Mouse (Mus musculus) CH12.LX (cell line): ENCODE results near the gene Pgf. TPM values are rescaled to one million over a fixed set of nuclear protein-coding genes. Genes with fewer than 3 reads are reported as not detected.

Experiments used
- DNase-seq: peaks from one replicate; pipeline ENCODE4 v3.0.0-alpha.2; 2013; ENCODE audit errors: extremely low read depth
- H3K27ac ChIP-seq: 2 replicates; pipeline ENCODE4 v1.5.1; 2012; ENCODE audit warnings: low read depth, mild to moderate bottlenecking, control low read depth, moderate library complexity; ENCODE audit not compliant: insufficient read depth
- H3K27me3 ChIP-seq: replicated peaks from 2 replicates; pipeline ENCODE3; 2012; ENCODE audit warnings: inconsistent platforms
- H3K36me3 ChIP-seq, 2 experiments: replicated peaks in 1 of 2; 2 replicates each; pipeline versions ENCODE3 to v1.6.1; 2012; ENCODE audit warnings: inconsistent platforms in 1 of 2, low read length in 1 of 2, mild to moderate bottlenecking in 1 of 2, mixed read lengths in 1 of 2, moderate library complexity in 1 of 2; ENCODE audit not compliant: control insufficient read depth in 1 of 2, insufficient read depth in 1 of 2
- H3K4me1 ChIP-seq, 2 experiments: 2 replicates each; pipeline ENCODE4 v1.6.1; 2012; ENCODE audit warnings: inconsistent platforms in 1 of 2, moderate library complexity in 1 of 2; ENCODE audit not compliant: insufficient read depth in 2 of 2, control insufficient read depth in 1 of 2
- H3K4me2 ChIP-seq: 2 replicates; pipeline ENCODE4 v1.6.1; 2012; ENCODE audit warnings: low read depth, mild to moderate bottlenecking, control low read depth; ENCODE audit not compliant: poor library complexity, insufficient read depth, severe bottlenecking
- H3K4me3 ChIP-seq, 3 experiments: fragments of 150-350 bp in 1 of 3; sonication (generic) in 1 of 3; replicated peaks in 1 of 3; 2 replicates each; pipeline versions ENCODE3 to v1.5.1; 2011 to 2012; ENCODE audit warnings: low read depth in 2 of 3, low read length in 2 of 3, mild to moderate bottlenecking in 2 of 3, moderate library complexity in 2 of 3, control low read depth in 1 of 3, improper control_type of control experiment in 1 of 3, inconsistent platforms in 1 of 3, mixed read lengths in 1 of 3; ENCODE audit not compliant: poor library complexity in 1 of 3
- H3K79me2 ChIP-seq: replicated peaks from 2 replicates; pipeline ENCODE4 v1.6.1; 2012; ENCODE audit warnings: mild to moderate bottlenecking, moderate library complexity; ENCODE audit not compliant: control insufficient read depth, poor library complexity, insufficient read depth, severe bottlenecking; ENCODE audit errors: extremely low read depth
- H3K9ac ChIP-seq: 2 replicates; pipeline ENCODE4 v1.6.1; 2012; ENCODE audit warnings: low read depth, mild to moderate bottlenecking, control low read depth, moderate library complexity; ENCODE audit not compliant: insufficient read depth
- H3K9me3 ChIP-seq: replicated peaks from 2 replicates; pipeline ENCODE3; 2012; ENCODE audit warnings: low read length, inconsistent platforms, mixed read lengths
- CHD2 ChIP-seq: IDR thresholded peaks from 2 replicates; pipeline ENCODE4 v1.6.1; 2011; ENCODE audit warnings: low read length, improper control_type of control experiment
- EP300 ChIP-seq: IDR thresholded peaks from 2 replicates; pipeline ENCODE4 v1.6.1; 2011; ENCODE audit warnings: low read length, improper control_type of control experiment
- ETS1 ChIP-seq: conservative IDR thresholded peaks from 2 replicates; pipeline ENCODE4 v1.6.1; 2012; ENCODE audit warnings: low read depth, mild to moderate bottlenecking, inconsistent platforms, low read length, improper control_type of control experiment, moderate library complexity
- IRF4 ChIP-seq: IDR thresholded peaks from 2 replicates; pipeline ENCODE4 v1.6.1; 2014; ENCODE audit warnings: low read depth, mild to moderate bottlenecking, inconsistent platforms, low read length, improper control_type of control experiment
- JUND ChIP-seq: conservative IDR thresholded peaks from 2 replicates; pipeline ENCODE4 v1.6.1; 2011; ENCODE audit warnings: low read depth, low read length, improper control_type of control experiment
- MAFK ChIP-seq: IDR thresholded peaks from 2 replicates; pipeline ENCODE4 v1.6.1; 2011; ENCODE audit warnings: low read length, improper control_type of control experiment; ENCODE audit not compliant: insufficient replicate concordance
- MEF2A ChIP-seq: IDR thresholded peaks from 2 replicates; pipeline ENCODE4 v1.6.1; 2014; ENCODE audit warnings: low read depth, mild to moderate bottlenecking, inconsistent platforms, low read length, improper control_type of control experiment, borderline replicate concordance
- NRF1 ChIP-seq: IDR thresholded peaks from 2 replicates; pipeline ENCODE4 v1.6.1; 2014; ENCODE audit warnings: low read depth, mild to moderate bottlenecking, inconsistent platforms, low read length, improper control_type of control experiment, moderate library complexity
- PAX5 ChIP-seq: IDR thresholded peaks from 2 replicates; pipeline ENCODE4 v1.6.1; 2012; ENCODE audit warnings: low read length, inconsistent platforms, mixed read lengths
- POLR2A ChIP-seq: IDR thresholded peaks from 2 replicates; pipeline ENCODE4 v1.6.1; 2011; ENCODE audit warnings: low read depth, mild to moderate bottlenecking, improper control_type of control experiment, low read length
- RAD21 ChIP-seq: IDR thresholded peaks from 2 replicates; pipeline ENCODE4 v1.6.1; 2011; ENCODE audit warnings: low read depth, mild to moderate bottlenecking, low read length, improper control_type of control experiment, moderate library complexity
- RCOR1 ChIP-seq: conservative IDR thresholded peaks from 2 replicates; pipeline ENCODE4 v1.6.1; 2012; ENCODE audit warnings: low read depth, mild to moderate bottlenecking, inconsistent platforms, low read length, improper control_type of control experiment
- SIN3A ChIP-seq: IDR thresholded peaks from 2 replicates; pipeline ENCODE4 v1.6.1; 2012; ENCODE audit warnings: low read length, improper control_type of control experiment, inconsistent platforms
- SMC3 ChIP-seq: IDR thresholded peaks from 2 replicates; pipeline ENCODE4 v1.6.1; 2011; ENCODE audit warnings: low read depth, low read length, improper control_type of control experiment
- TBP ChIP-seq: conservative IDR thresholded peaks from 2 replicates; pipeline ENCODE4 v1.6.1; 2011; ENCODE audit warnings: low read depth, low read length, improper control_type of control experiment
- USF1 ChIP-seq: IDR thresholded peaks from 2 replicates; pipeline ENCODE4 v1.6.1; 2014; ENCODE audit warnings: low read depth, mild to moderate bottlenecking, inconsistent platforms, low read length, improper control_type of control experiment
- ZC3H11A ChIP-seq: IDR thresholded peaks from 2 replicates; pipeline ENCODE4 v1.6.1; 2012; ENCODE audit warnings: low read depth, mild to moderate bottlenecking, inconsistent platforms, low read length, improper control_type of control experiment
- ZKSCAN1 ChIP-seq: IDR thresholded peaks from 2 replicates; pipeline ENCODE4 v1.6.1; 2012; ENCODE audit warnings: low read depth, inconsistent platforms, low read length, improper control_type of control experiment, borderline replicate concordance
- ZMIZ1 ChIP-seq: IDR thresholded peaks from 2 replicates; pipeline ENCODE4 v1.6.1; 2012; ENCODE audit warnings: low read depth, mild to moderate bottlenecking, inconsistent platforms, low read length, improper control_type of control experiment
- dilution Hi-C: fragments of 300-500 bp; cut with MboI; formaldehyde crosslinking; loops from 2 replicates; pipeline ENCODE4 v1.14.3; 2020; ENCODE audit warnings: low sequenced_read_pairs; ENCODE audit not compliant: extremely low pct_unique_long_range_greater_than_20kb, extremely low pct_ligation_motif_present
- in situ Hi-C: fragments of 300-500 bp; cut with MboI; formaldehyde crosslinking; loops from 3 replicates; pipeline ENCODE4 v1.14.3; 2019; ENCODE audit warnings: low sequenced_read_pairs, low pct_ligation_motif_present, low pct_unique_long_range_greater_than_20kb, mixed read lengths
- polyA plus RNA-seq: library from polyadenylated mRNA; unstranded; fragments of >175 nt; gene quantifications from 2 replicates; pipeline ENCODE4 v1.2.1, GENCODE M21; 2012; ENCODE audit warnings: low read depth; ENCODE audit not compliant: insufficient read length
- total RNA-seq, 2 experiments: library from RNA; depleted of rRNA; stranded (reverse); fragments of 300-350 nt in 1 of 2; fragments of >200 nt in 1 of 2; gene quantifications; 2 replicates each; pipeline ENCODE4 v1.2.3; 2012 to 2014

Gene Pgf
- total and polyA plus RNA-seq, 3 experiments = 0.34 to 0.73 (median 0.64) TPM

DNA sequence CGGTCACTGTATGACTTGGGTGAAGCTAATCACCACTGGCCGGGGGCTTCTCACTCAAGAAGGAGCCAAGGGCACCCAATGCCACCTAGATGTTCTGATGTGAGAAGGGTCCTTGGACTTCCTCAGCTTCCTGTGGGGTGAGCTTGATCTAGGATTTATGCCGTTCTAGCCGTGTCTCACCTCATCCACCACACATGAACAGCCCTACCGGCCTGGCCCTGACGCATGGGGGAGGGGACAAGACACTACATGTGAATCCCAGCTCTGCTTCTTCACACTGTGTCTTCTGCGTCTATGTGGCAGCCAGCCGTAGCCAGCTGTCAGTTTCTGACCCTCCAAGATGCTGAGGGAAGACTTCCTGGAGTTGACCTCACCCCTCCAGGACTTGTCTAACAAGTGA lies 18.8 kb downstream of the Pgf start:
- H3K4me1 ChIP-seq = peaks cover 0 to 1% of the 10 kb centered on the region in 2 experiments; a peak in 1 of 4 replicates
- H3K27ac ChIP-seq = no peak overlapping the region
- H3K36me3 ChIP-seq = no peaks in the 10 kb centered on the region
- H3K9me3 ChIP-seq = peaks cover 2% of the 10 kb centered on the region
- no peak overlapping the region for H3K9ac ChIP-seq
- H3K4me2 ChIP-seq = no peak overlapping the region
- DNase-seq = no peak
- H3K79me2 ChIP-seq = no peaks in the 10 kb centered on the region
- TF ChIP-seq ETS1 = no peak
- TF ChIP-seq EP300 = no peak
- TF ChIP-seq ZMIZ1 = no peak
- TF ChIP-seq USF1 = no peak
- TF ChIP-seq POLR2A = no peak
- TF ChIP-seq MEF2A = no peak
- no peak for TF ChIP-seq SIN3A
- no peak for TF ChIP-seq SMC3
- TF ChIP-seq RAD21 = no peak
- no peak for TF ChIP-seq RCOR1
- TF ChIP-seq PAX5 = no peak
- no peak for TF ChIP-seq ZKSCAN1
- no peak overlapping the region for H3K4me3 ChIP-seq
- in situ Hi-C loops (loop anchor here (10.0 to 25.0 kb wide), 3 partner anchors 156 to 504 kb away; no protein-coding TSS in a partner anchor), dilution Hi-C loops (no loop called here)
- peaks cover 8% of the 10 kb centered on the region for H3K27me3 ChIP-seq

DNA sequence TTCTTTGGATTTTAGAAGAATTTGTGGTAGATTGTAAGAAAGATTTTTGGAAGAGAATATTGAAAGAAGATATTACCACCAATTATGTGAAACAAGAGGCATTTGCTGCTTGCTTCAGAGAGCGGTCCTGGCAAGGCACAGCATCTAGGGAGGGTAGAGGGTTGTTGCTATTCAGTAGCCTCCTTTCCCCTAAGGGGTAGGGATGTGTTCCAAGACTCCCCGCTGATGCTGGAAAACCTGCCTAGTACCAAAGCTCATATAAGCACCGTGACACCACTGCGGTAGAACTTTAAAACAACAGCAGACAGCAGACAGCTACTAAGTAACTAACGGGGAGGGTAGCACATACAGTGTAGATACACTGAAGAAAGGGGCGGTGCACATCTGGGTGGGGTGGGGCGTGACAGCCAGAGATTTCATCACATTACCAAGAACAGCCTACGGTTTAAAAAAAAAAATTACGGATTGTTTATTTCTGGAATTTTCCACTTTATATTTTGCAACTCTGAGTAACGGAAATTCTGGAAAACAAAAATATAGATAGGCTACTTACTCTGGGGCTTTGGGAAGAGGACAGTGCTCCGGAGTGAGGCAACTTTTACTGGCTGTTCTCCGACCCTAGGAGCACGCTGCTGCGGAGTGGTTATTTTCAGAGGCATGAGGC lies 19.7 kb downstream of the Pgf start:
- no peak overlapping the region for H3K9ac ChIP-seq
- no peak for TF ChIP-seq CHD2
- TF ChIP-seq ZC3H11A = no peak
- no peak for TF ChIP-seq IRF4
- TF ChIP-seq USF1 = no peak
- no peak for TF ChIP-seq TBP
- TF ChIP-seq POLR2A = no peak
- TF ChIP-seq JUND = no peak
- TF ChIP-seq ETS1 = no peak
- no peak for TF ChIP-seq MAFK
- TF ChIP-seq NRF1 = no peak
- no peak for TF ChIP-seq RCOR1
- dilution Hi-C loops = no loop called here
- no peak overlapping the region for H3K27ac ChIP-seq
- H3K79me2 ChIP-seq = no peaks in the 10 kb centered on the region
- no peak overlapping the region for H3K4me3 ChIP-seq
- no peaks in the 10 kb centered on the region for H3K4me1 ChIP-seq
- no peaks in the 10 kb centered on the region for H3K36me3 ChIP-seq
- peaks cover 8% of the 10 kb centered on the region for H3K27me3 ChIP-seq
- H3K9me3 ChIP-seq = no peaks in the 10 kb centered on the region
- H3K4me2 ChIP-seq = no peak overlapping the region
- in situ Hi-C loops = loop anchor here (10.0 to 25.0 kb wide), 3 partner anchors 157 to 504 kb away; no protein-coding TSS in a partner anchor
- no peak for DNase-seq
